Mouse (Mus musculus) cerebellum, adult 8-10 months (tissue): Measurements from ENCODE around the gene Cdca4.
"Not testable (repeated sequence)": the region's sequence is repeated elsewhere in the genome, so short reads cannot be mapped to it uniquely, and the experiment has no call there.

Experiments used
- DNase-seq: peaks from one replicate; pipeline ENCODE4 v3.0.0; 2022

Gene Cdca4

GRCm38 (mm10) chr12:112821974-112822373, 7.2 kb downstream of the Cdca4 start:
- no peak for DNase-seq

GRCm38 (mm10) chr12:112821216-112821615, 8.0 kb downstream of the Cdca4 start:
- no peak for DNase-seq

- no peak for DNase-seq
These were observed 8.7 kb downstream of the Cdca4 start for GRCm38 (mm10) chr12:112820401-112820999.

- DNase-seq: no peak
These were observed 10.1 kb downstream of the Cdca4 start for GRCm38 (mm10) chr12:112819057-112819662.

- not testable (repeated sequence) for DNase-seq
These were observed 12.4 kb downstream of the Cdca4 start for GRCm38 (mm10) chr12:112816866-112817265.

GRCm38 (mm10) chr12:112816294-112816693, 12.9 kb downstream of the Cdca4 start:
- peak; percentile 52 for DNase-seq

- DNase-seq: no peak
These were observed 14.3 kb downstream of the Cdca4 start for GRCm38 (mm10) chr12:112814682-112815470.

GRCm38 (mm10) chr12:112813370-112813769, 15.9 kb downstream of the Cdca4 start:
- no peak for DNase-seq

- no peak for DNase-seq
These were observed 18.9 kb downstream of the Cdca4 start for GRCm38 (mm10) chr12:112810092-112810885.

- DNase-seq: no peak
These were observed 19.6 kb downstream of the Cdca4 start for GRCm38 (mm10) chr12:112809641-112810040.

GRCm38 (mm10) chr12:112808587-112809364, 20.4 kb downstream of the Cdca4 start, which contains the start of gene Clba1:
Gene Clba1 (plus strand): TSS chr12:112808937.
- DNase-seq: peak; percentile 90

- DNase-seq: no peak
These were observed 21.0 kb downstream of the Cdca4 start for GRCm38 (mm10) chr12:112808212-112808586.

- no peak for DNase-seq
These were observed 21.4 kb downstream of the Cdca4 start for GRCm38 (mm10) chr12:112807796-112808195.

GRCm38 (mm10) chr12:112806044-112806443, 23.2 kb downstream of the Cdca4 start:
- DNase-seq: no peak

GRCm38 (mm10) chr12:112804046-112804445, 25.2 kb downstream of the Cdca4 start:
- DNase-seq: no peak

- no peak for DNase-seq
These were observed 26.3 kb downstream of the Cdca4 start for GRCm38 (mm10) chr12:112802917-112803316.

GRCm38 (mm10) chr12:112801864-112802846, 27.1 kb downstream of the Cdca4 start, which contains the start of gene Ahnak2:
Gene Ahnak2 (minus strand): TSS chr12:112802657.
- no peak for DNase-seq

- DNase-seq: peak; percentile 72
These were observed 28.7 kb downstream of the Cdca4 start for GRCm38 (mm10) chr12:112800476-112800875.

GRCm38 (mm10) chr12:112799237-112799970, 29.8 kb downstream of the Cdca4 start:
- DNase-seq: no peak

- no peak for DNase-seq
These were observed 30.5 kb downstream of the Cdca4 start for GRCm38 (mm10) chr12:112798716-112799115.
